In genomic region chr6:5108494-5108893, GRCm38 (mm10) we compare ENCODE assay signal across 12 mouse cellular contexts.
"Had no signal": no experiment of that assay in that cellular context is flagged by ENCODE, and none has a peak within 500 bp of the region (broad histone marks: within the 10 kb centered on the region; RNA-seq: fewer than 3 reads in every experiment).

No protein-coding gene starts in this region.

- H3K27me3 ChIP-seq: kidney, embryonic 15.5 days; liver, embryonic 12.5 days; midbrain, embryonic 13.5 days; neural tube, embryonic 13.5 days; stomach, embryonic 15.5 days had no signal

- H3K27ac ChIP-seq: kidney, embryonic 15.5 days; liver, embryonic 12.5 days; midbrain, embryonic 13.5 days; neural tube, embryonic 13.5 days; stomach, embryonic 15.5 days had no signal

- DNase-seq: kidney, adult 2 months; kidney, postnatal 14 days; lung, embryonic 14.5 days; lung, postnatal 14 days; right cerebral cortex, postnatal 14 days; thymus, adult 2 months; thymus, postnatal 25 days had no signal

- H3K4me1 ChIP-seq: stomach, embryonic 15.5 days had no signal

- H3K4me3 ChIP-seq: kidney, embryonic 15.5 days; liver, embryonic 12.5 days; midbrain, embryonic 13.5 days; neural tube, embryonic 13.5 days; stomach, embryonic 15.5 days had no signal

- H3K9me3 ChIP-seq: kidney, embryonic 15.5 days; liver, embryonic 12.5 days; midbrain, embryonic 13.5 days; neural tube, embryonic 13.5 days; stomach, embryonic 15.5 days had no signal

- ATAC-seq: liver, embryonic 12.5 days; midbrain, embryonic 13.5 days had no signal

- H3K36me3 ChIP-seq: kidney, embryonic 15.5 days; liver, embryonic 12.5 days; midbrain, embryonic 13.5 days; neural tube, embryonic 13.5 days; stomach, embryonic 15.5 days had no signal

- H3K4me2 ChIP-seq: kidney, embryonic 15.5 days; liver, embryonic 12.5 days; lung, embryonic 14.5 days; midbrain, embryonic 13.5 days; neural tube, embryonic 13.5 days; stomach, embryonic 15.5 days had no signal

- H3K9ac ChIP-seq: kidney, embryonic 15.5 days; liver, embryonic 12.5 days; lung, embryonic 14.5 days; midbrain, embryonic 13.5 days; neural tube, embryonic 13.5 days; stomach, embryonic 15.5 days had no signal
